7 mouse cellular contexts compared by ENCODE assay signal in genomic region chr2:31257096-31257495, GRCm38 (mm10). TPM values are rescaled to one million over a fixed set of nuclear protein-coding genes. Genes with fewer than 3 reads are reported as not detected.
DNase-seq lines count a peak whose midpoint lies in the region; ATAC-seq lines count a peak whose summit lies in the region.

No protein-coding gene starts in this region.

- H3K9ac ChIP-seq in midbrain, embryonic 16.5 days (ENCODE audit: low read depth, low read length): peak overlapping the region; percentile 11; the same call in 1 of the 2 replicates
- no peak overlapping the region for H3K9ac ChIP-seq in midbrain, embryonic 11.5 days (ENCODE audit: low read length)
- peak overlapping the region; percentile 6; the same call in 1 of the 2 replicates for H3K9ac ChIP-seq in forebrain, embryonic 15.5 days (replicated peaks)

- no peaks in the 10 kb centered on the region for H3K27me3 ChIP-seq in midbrain, embryonic 16.5 days (ENCODE audit: control insufficient read depth, insufficient read depth, low read depth, low read length)
- H3K27me3 ChIP-seq in midbrain, embryonic 11.5 days (ENCODE audit: control insufficient read depth, insufficient read depth, low read length): no peaks in the 10 kb centered on the region
- H3K27me3 ChIP-seq in forebrain, embryonic 15.5 days: no peaks in the 10 kb centered on the region

- 0 out of 2 replicates have a peak, but pooled peaks have one; percentile 33 for ATAC-seq in midbrain, embryonic 16.5 days
- no peak for ATAC-seq in midbrain, embryonic 11.5 days (ENCODE audit: low FRiP score)
- no peak for ATAC-seq in forebrain, embryonic 15.5 days (replicated peaks)

- H3K36me3 ChIP-seq in midbrain, embryonic 16.5 days (ENCODE audit: control insufficient read depth, insufficient read depth, low read length): no peaks in the 10 kb centered on the region
- no peaks in the 10 kb centered on the region for H3K36me3 ChIP-seq in midbrain, embryonic 11.5 days (ENCODE audit: control insufficient read depth, insufficient read depth, low read length)
- H3K36me3 ChIP-seq in forebrain, embryonic 15.5 days: no peaks in the 10 kb centered on the region

- no peaks in the 10 kb centered on the region for H3K9me3 ChIP-seq in midbrain, embryonic 16.5 days (replicated peaks; ENCODE audit: control insufficient read depth, low read length, poor library complexity, severe bottlenecking)
- no peaks in the 10 kb centered on the region for H3K9me3 ChIP-seq in midbrain, embryonic 11.5 days (ENCODE audit: control insufficient read depth, low read length)
- H3K9me3 ChIP-seq in forebrain, embryonic 15.5 days: no peaks in the 10 kb centered on the region

- no peak overlapping the region for H3K27ac ChIP-seq in midbrain, embryonic 16.5 days (ENCODE audit: low read length)
- H3K27ac ChIP-seq in midbrain, embryonic 11.5 days (ENCODE audit: low read depth, low read length): no peak overlapping the region
- H3K27ac ChIP-seq in forebrain, embryonic 15.5 days (replicated peaks): peak overlapping the region; percentile 19

- H3K4me3 ChIP-seq in midbrain, embryonic 16.5 days (ENCODE audit: low read depth, low read length): no peak overlapping the region
- H3K4me3 ChIP-seq in midbrain, embryonic 11.5 days (ENCODE audit: low read depth, low read length): no peak overlapping the region
- H3K4me3 ChIP-seq in forebrain, embryonic 15.5 days: no peak overlapping the region

- H3K4me1 ChIP-seq in midbrain, embryonic 16.5 days (ENCODE audit: control insufficient read depth, insufficient read depth, low read length): peaks cover 45% of the 10 kb centered on the region
- peaks cover 26% of the 10 kb centered on the region for H3K4me1 ChIP-seq in midbrain, embryonic 11.5 days (ENCODE audit: control insufficient read depth, insufficient read depth, low read length)
- H3K4me1 ChIP-seq in forebrain, embryonic 15.5 days: peaks cover 63% of the 10 kb centered on the region

- no peak overlapping the region for H3K4me2 ChIP-seq in midbrain, embryonic 16.5 days (ENCODE audit: low read length)
- H3K4me2 ChIP-seq in midbrain, embryonic 11.5 days: no peak overlapping the region
- H3K4me2 ChIP-seq in forebrain, embryonic 15.5 days (replicated peaks): no peak overlapping the region

- no peak for DNase-seq in midbrain, embryonic 11.5 days (ENCODE audit: low spot score, missing footprints)
- DNase-seq in layer of hippocampus, adult 18-20 months (ENCODE audit: low spot score in 2 of 2): peak; percentile 62 to 87
- peak; percentile 78 for DNase-seq in right cerebral cortex, postnatal 25 days
- DNase-seq in adrenal gland, postnatal 36 days: no peak
- no peak for DNase-seq in kidney, postnatal 10 days

- WGBS in midbrain, embryonic 16.5 days: 62% methylated on average over 6 of the region's 6 CpGs
- 76% methylated on average over 6 of the region's 6 CpGs for WGBS in midbrain, embryonic 11.5 days
- WGBS in forebrain, embryonic 15.5 days: 45% methylated on average over 6 of the region's 6 CpGs

RNA-seq across cellular contexts. Expression of gene Ncs1, which starts 11.5 kb away (rescaled TPM):
- 148 and 164 TPM in 2 replicates for polyA plus RNA-seq in midbrain, embryonic 16.5 days (2015; fragmentation: Nextera tagmentation; extraction: Ambion mirVana)
- polyA plus RNA-seq in midbrain, embryonic 11.5 days (2014; fragmentation: Nextera tagmentation; extraction: Ambion mirVana): 64.3 and 67.4 TPM in 2 replicates
- polyA plus RNA-seq in forebrain, embryonic 15.5 days (2015; fragmentation: Nextera tagmentation; extraction: Ambion mirVana): 115 and 116 TPM in 2 replicates
- total RNA-seq in layer of hippocampus, adult 18-20 months (2021): 100 to 1,000 TPM; 298 to 317 TPM
- 1 to 10 TPM; 3.9 to 7.8 TPM for total RNA-seq in adrenal gland, postnatal 36 days (2021)

RNA-seq across cellular contexts. Expression of gene Hmcn2, which starts 57.1 kb away (rescaled TPM):
- polyA plus RNA-seq in midbrain, embryonic 16.5 days (2015; fragmentation: Nextera tagmentation; extraction: Ambion mirVana): 0.16 and 0.18 TPM in 2 replicates
- polyA plus RNA-seq in midbrain, embryonic 11.5 days (2014; fragmentation: Nextera tagmentation; extraction: Ambion mirVana): 0.10 TPM in 1 of 2 replicates, not detected in the other
- 0.19 and 0.22 TPM in 2 replicates for polyA plus RNA-seq in forebrain, embryonic 15.5 days (2015; fragmentation: Nextera tagmentation; extraction: Ambion mirVana)
- under 1 TPM; 0.05 to 0.33 TPM for total RNA-seq in layer of hippocampus, adult 18-20 months (2021)
- total RNA-seq in adrenal gland, postnatal 36 days (2021): 1 to 10 TPM; 1.7 to 1.9 TPM

Comparison
In these comparisons a context has a peak if more than half of its experiments do, and no peak if none do; other contexts are left out.
1. DNase-seq: peak in layer of hippocampus, adult 18-20 months (2 of 2) and right cerebral cortex, postnatal 25 days (single experiment); none in midbrain, embryonic 11.5 days (single experiment), adrenal gland, postnatal 36 days (0 of 2) and kidney, postnatal 10 days (single experiment).